Mouse (Mus musculus) MEL (cell line): ENCODE measurements around the gene Zmynd12. TPM values are rescaled to one million over a fixed set of nuclear protein-coding genes. Genes with fewer than 3 reads are reported as not detected.

Experiments used
- DNase-seq: peaks from one replicate; pipeline ENCODE4 v3.0.0; 2011; ENCODE audit warnings: low read depth, low spot score
- H3K27ac ChIP-seq: 2 replicates; pipeline ENCODE4 v1.5.1; 2012; ENCODE audit warnings: low read depth, mild to moderate bottlenecking, control low read depth, low read length, moderate library complexity; ENCODE audit not compliant: control insufficient read depth
- H3K27me3 ChIP-seq, 2 experiments: fragments of 150-350 bp in 1 of 2; sonication (generic) in 1 of 2; 2 replicates each; pipeline ENCODE4 v1.6.1; 2012; ENCODE audit warnings: low read length in 2 of 2, mild to moderate bottlenecking in 2 of 2, improper control_type of control experiment in 1 of 2, moderate library complexity in 1 of 2; ENCODE audit not compliant: insufficient read depth in 2 of 2, control insufficient read depth in 1 of 2
- H3K36me3 ChIP-seq, 2 experiments: 2 replicates each; pipeline ENCODE4 v1.6.1; 2012 to 2014; ENCODE audit warnings: low read length in 2 of 2, improper control_type of control experiment in 1 of 2, inconsistent platforms in 1 of 2, mild to moderate bottlenecking in 1 of 2; ENCODE audit not compliant: insufficient read depth in 2 of 2, control insufficient read depth in 1 of 2
- H3K4me1 ChIP-seq, 2 experiments: fragments of 150-350 bp in 1 of 2; sonication (generic) in 1 of 2; 2 replicates each; pipeline ENCODE4 v1.6.1; 2012; ENCODE audit warnings: low read length in 2 of 2, improper control_type of control experiment in 1 of 2, mild to moderate bottlenecking in 1 of 2; ENCODE audit not compliant: insufficient read depth in 2 of 2, control insufficient read depth in 1 of 2
- H3K4me3 ChIP-seq, 2 experiments: fragments of 150-350 bp in 1 of 2; sonication (generic) in 1 of 2; 2 replicates each; pipeline ENCODE4 v1.5.1; 2012; ENCODE audit warnings: low read depth in 2 of 2, low read length in 2 of 2, mild to moderate bottlenecking in 2 of 2, moderate library complexity in 2 of 2, control low read depth in 1 of 2, improper control_type of control experiment in 1 of 2; ENCODE audit not compliant: control insufficient read depth in 1 of 2, insufficient read depth in 1 of 2
- H3K79me2 ChIP-seq: 2 replicates; pipeline ENCODE4 v1.6.1; 2012; ENCODE audit warnings: mild to moderate bottlenecking, low read length, moderate library complexity; ENCODE audit not compliant: control insufficient read depth, poor library complexity, insufficient read depth
- H3K9ac ChIP-seq: 2 replicates; pipeline ENCODE4 v1.6.1; 2012; ENCODE audit warnings: low read depth, mild to moderate bottlenecking, control low read depth, low read length, moderate library complexity; ENCODE audit not compliant: control insufficient read depth, poor library complexity, severe bottlenecking
- H3K9me3 ChIP-seq: fragments of 150-350 bp; sonication (generic); replicated peaks from 2 replicates; pipeline ENCODE4 v1.6.1; 2012; ENCODE audit warnings: mild to moderate bottlenecking, low read length, improper control_type of control experiment, moderate library complexity; ENCODE audit not compliant: insufficient read depth
- CHD1 ChIP-seq: IDR thresholded peaks from 2 replicates; pipeline ENCODE4 v1.6.1; 2012; ENCODE audit warnings: low read depth, mild to moderate bottlenecking, inconsistent platforms, low read length, improper control_type of control experiment
- ETS1 ChIP-seq: IDR thresholded peaks from 2 replicates; pipeline ENCODE4 v1.6.1; 2012; ENCODE audit warnings: low read depth, mild to moderate bottlenecking, inconsistent platforms, low read length, improper control_type of control experiment, moderate library complexity
- HCFC1 ChIP-seq: IDR thresholded peaks from 2 replicates; pipeline ENCODE4 v1.6.1; 2012; ENCODE audit warnings: low read depth, mild to moderate bottlenecking, inconsistent platforms, low read length, improper control_type of control experiment, moderate library complexity
- MAFK ChIP-seq: IDR thresholded peaks from 2 replicates; pipeline ENCODE4 v1.6.1; 2011; ENCODE audit warnings: low read depth, mild to moderate bottlenecking, low read length, improper control_type of control experiment, borderline replicate concordance
- MAX ChIP-seq: IDR thresholded peaks from 2 replicates; pipeline ENCODE4 v1.6.1; 2011; ENCODE audit warnings: low read length, improper control_type of control experiment
- MAZ ChIP-seq: IDR thresholded peaks from 2 replicates; pipeline ENCODE4 v1.6.1; 2012; ENCODE audit warnings: low read depth, mild to moderate bottlenecking, inconsistent platforms, low read length, improper control_type of control experiment
- NRF1 ChIP-seq: IDR thresholded peaks from 2 replicates; pipeline ENCODE4 v1.6.1; 2014; ENCODE audit warnings: low read depth, mild to moderate bottlenecking, inconsistent platforms, low read length, improper control_type of control experiment, moderate library complexity; ENCODE audit not compliant: poor library complexity, insufficient read depth, severe bottlenecking
- POLR2A ChIP-seq, 2 experiments: IDR thresholded peaks; 2 replicates each; pipeline ENCODE4 v1.6.1; 2011 to 2012; ENCODE audit warnings: low read length in 2 of 2, mild to moderate bottlenecking in 2 of 2, control low read depth in 1 of 2, improper control_type of control experiment in 1 of 2, low read depth in 1 of 2, moderate library complexity in 1 of 2; ENCODE audit not compliant: control insufficient read depth in 1 of 2, insufficient read depth in 1 of 2, poor library complexity in 1 of 2
- RAD21 ChIP-seq: IDR thresholded peaks from 2 replicates; pipeline ENCODE4 v1.6.1; 2011; ENCODE audit warnings: mild to moderate bottlenecking, low read depth, low read length, improper control_type of control experiment
- SIN3A ChIP-seq: IDR thresholded peaks from 2 replicates; pipeline ENCODE4 v1.6.1; 2012; ENCODE audit warnings: low read length, improper control_type of control experiment, inconsistent platforms
- SMC3 ChIP-seq: IDR thresholded peaks from 2 replicates; pipeline ENCODE4 v1.6.1; 2011; ENCODE audit warnings: low read depth, low read length, improper control_type of control experiment
- TAL1 ChIP-seq: IDR thresholded peaks from 2 replicates; pipeline ENCODE4 v1.6.1; 2012; ENCODE audit warnings: mild to moderate bottlenecking, inconsistent platforms, low read length, moderate library complexity, mixed read lengths
- TBP ChIP-seq: IDR thresholded peaks from 2 replicates; pipeline ENCODE4 v1.8.0; 2011; ENCODE audit warnings: low read depth, low read length, improper control_type of control experiment
- TCF12 ChIP-seq: IDR thresholded peaks from 2 replicates; pipeline ENCODE4 v1.6.1; 2014; ENCODE audit warnings: low read depth, mild to moderate bottlenecking, inconsistent platforms, low read length, improper control_type of control experiment, moderate library complexity
- USF2 ChIP-seq, 2 experiments: IDR thresholded peaks; 2 replicates each; pipeline ENCODE4 v1.6.1; 2011 to 2012; ENCODE audit warnings: improper control_type of control experiment in 2 of 2, low read length in 2 of 2, borderline replicate concordance in 1 of 2, inconsistent platforms in 1 of 2, low read depth in 1 of 2, mild to moderate bottlenecking in 1 of 2; ENCODE audit not compliant: insufficient read depth in 1 of 2
- polyA plus RNA-seq, 2 experiments: library from polyadenylated mRNA; stranded (reverse) in 1 of 2; unstranded in 1 of 2; fragments of >175 nt in 1 of 2; fragments of >200 nt in 1 of 2; gene quantifications; 2 replicates each; pipeline versions ENCODE4 v1.2.1 to v1.2.4; 2012; ENCODE audit warnings: low replicate concordance in 2 of 2, low read depth in 1 of 2; ENCODE audit not compliant: insufficient read length in 2 of 2, insufficient read depth in 1 of 2, missing spikeins in 1 of 2
- total RNA-seq: library from RNA; depleted of rRNA; stranded (reverse); fragments of 300-350 nt; gene quantifications from 2 replicates; pipeline ENCODE4 v1.2.3, GENCODE M21; 2012

Gene Zmynd12
- total and polyA plus RNA-seq, 3 experiments: 0.04 TPM; not detected in 2

DNA sequence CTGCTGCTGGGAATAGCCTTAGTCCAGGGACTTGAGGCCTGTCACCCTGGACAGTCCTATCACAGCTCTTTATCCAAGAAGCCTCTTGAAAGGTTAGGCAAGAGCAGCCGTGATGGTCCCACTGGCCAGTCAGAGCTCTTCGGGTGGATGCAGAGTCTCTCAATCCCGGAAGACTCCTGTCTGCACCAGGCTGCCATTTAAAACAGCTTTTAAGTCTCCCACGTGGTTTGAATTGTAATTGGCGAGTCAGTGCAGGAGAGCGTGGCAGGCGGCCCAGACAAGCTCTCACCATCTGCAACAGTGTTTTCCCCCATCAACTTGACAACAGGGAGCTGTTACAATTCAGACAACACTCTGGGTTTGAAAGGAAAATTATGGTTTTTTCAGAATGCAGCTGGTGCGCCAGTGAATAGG is 38.1 kb downstream of the Zmynd12 start:
- H3K9me3 ChIP-seq: no peaks in the 10 kb centered on the region
- no peaks in the 10 kb centered on the region for H3K4me1 ChIP-seq
- H3K27ac ChIP-seq: no peak overlapping the region
- DNase-seq: no peak
- H3K9ac ChIP-seq: no peak overlapping the region
- H3K79me2 ChIP-seq: no peaks in the 10 kb centered on the region
- TF ChIP-seq TCF12 (no peak), SMC3 (no peak), SIN3A (no peak), MAZ (no peak), ETS1 (no peak), TAL1 (no peak), MAX (no peak), MAFK (no peak), TBP (no peak), POLR2A (IDR thresholded peaks at IDR 0.05; ENCODE audit: control insufficient read depth in 1 of 2, insufficient read depth in 1 of 2, low read depth in 1 of 2, low read length in 2 of 2, poor library complexity in 1 of 2) (no peak), USF2 (IDR thresholded peaks at IDR 0.05; ENCODE audit: borderline replicate concordance in 1 of 2, insufficient read depth in 1 of 2, low read depth in 1 of 2, low read length in 2 of 2) (no peak), CHD1 (no peak), RAD21 (no peak)
- TF ChIP-seq, all 39 proteins: peak for 0
- Histone ChIP-seq H3K4me3 (no peak overlapping the region), H3K36me3 (no peaks in the 10 kb centered on the region), H3K27me3 (peaks cover 0 to 2% of the 10 kb centered on the region in 2 experiments; a peak in 1 of 4 replicates)

DNA sequence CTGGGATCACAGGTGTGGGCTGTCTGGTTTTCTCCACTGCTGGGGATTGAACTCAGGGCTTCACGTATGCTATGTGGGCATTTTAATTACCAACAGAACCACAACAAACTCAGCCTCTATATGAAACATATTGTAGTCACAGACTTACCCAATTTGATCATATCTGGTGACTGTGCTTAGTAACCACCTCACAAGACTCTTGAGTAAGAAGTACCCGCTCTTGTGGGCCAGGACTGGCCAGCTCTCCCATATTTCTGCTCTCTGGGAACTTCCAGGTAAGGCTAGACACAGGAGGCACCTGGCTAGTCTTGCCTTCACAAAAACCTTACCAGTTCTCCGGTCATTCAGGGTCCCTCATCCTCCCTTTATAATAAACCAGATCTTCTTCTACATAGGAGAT is 39.8 kb downstream of the Zmynd12 start:
- Histone ChIP-seq H3K4me3 (no peak overlapping the region), H3K27me3 (no peaks in the 10 kb centered on the region; a peak in 1 of 4 replicates), H3K79me2 (no peaks in the 10 kb centered on the region), H3K4me1 (no peaks in the 10 kb centered on the region), H3K9me3 (no peaks in the 10 kb centered on the region), H3K36me3 (no peaks in the 10 kb centered on the region), H3K27ac (no peak overlapping the region), H3K9ac (no peak overlapping the region)
- TF ChIP-seq NRF1 (no peak), HCFC1 (no peak), USF2 (IDR thresholded peaks at IDR 0.05; ENCODE audit: borderline replicate concordance in 1 of 2, insufficient read depth in 1 of 2, low read depth in 1 of 2, low read length in 2 of 2) (no peak), ETS1 (no peak)
- no peak for DNase-seq
